Mouse (Mus musculus): Measurements from ENCODE around the gene Zbtb33. TPM values are rescaled to one million over a fixed set of nuclear protein-coding genes. Genes with fewer than 3 reads are reported as not detected.
"Not testable (repeated sequence)": the region's sequence is repeated elsewhere in the genome, so short reads cannot be mapped to it uniquely, and the experiment has no call there.

Gene Zbtb33
- polyA plus RNA-seq (2017; shearing (Covaris generic)), result 1 to 10 TPM; 1.4 to 1.9 (median 1.5) TPM

DNA sequence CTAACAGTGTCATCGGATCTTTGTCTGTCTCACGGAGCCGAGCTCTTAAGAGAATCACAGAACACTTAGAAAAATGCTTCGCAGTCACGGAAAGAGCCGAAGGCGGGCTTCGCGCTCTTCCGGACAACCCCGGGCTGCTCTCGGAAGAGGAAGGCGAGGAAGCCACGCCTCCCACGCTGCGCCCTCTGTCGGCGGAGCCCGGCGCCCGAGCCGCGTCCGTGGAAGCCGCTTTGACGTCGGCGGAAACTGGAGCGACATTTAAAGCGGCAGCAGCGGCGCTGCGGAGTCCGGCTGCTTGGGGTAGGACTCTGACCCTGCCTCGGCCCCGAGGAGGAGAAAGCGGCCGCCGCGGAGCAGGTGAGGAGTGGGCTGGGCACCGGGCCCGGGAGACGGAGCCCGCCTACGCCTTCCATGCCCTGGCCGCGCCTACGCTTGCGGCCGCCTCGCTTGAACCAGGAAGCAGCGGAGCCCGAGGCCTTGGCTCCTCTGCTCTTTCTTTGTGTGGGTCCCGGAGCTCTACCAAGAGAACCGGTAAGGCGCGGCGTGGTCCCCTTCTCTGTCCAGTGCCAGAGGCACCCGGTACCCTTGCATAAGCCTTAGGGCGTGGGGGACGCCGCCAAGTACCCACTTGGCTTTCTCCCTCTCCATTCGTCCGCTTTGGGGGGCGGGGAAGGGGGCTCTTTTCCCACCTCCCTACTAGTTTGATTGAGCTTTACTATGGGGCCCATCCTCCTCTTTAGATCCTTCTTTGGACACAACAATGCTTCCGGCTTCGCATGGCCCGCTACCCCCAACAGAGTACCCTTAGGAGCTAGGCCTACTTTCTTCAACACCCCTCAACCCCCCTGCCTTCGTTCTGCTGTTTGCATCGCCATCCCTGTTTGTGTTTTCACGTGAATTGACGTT, at the start of gene Zbtb33:
Gene Zbtb33, plus strand, starts transcription at position 242 of the 906 bp plus-strand sequence.
- peak; percentile 90 for ATAC-seq

DNA sequence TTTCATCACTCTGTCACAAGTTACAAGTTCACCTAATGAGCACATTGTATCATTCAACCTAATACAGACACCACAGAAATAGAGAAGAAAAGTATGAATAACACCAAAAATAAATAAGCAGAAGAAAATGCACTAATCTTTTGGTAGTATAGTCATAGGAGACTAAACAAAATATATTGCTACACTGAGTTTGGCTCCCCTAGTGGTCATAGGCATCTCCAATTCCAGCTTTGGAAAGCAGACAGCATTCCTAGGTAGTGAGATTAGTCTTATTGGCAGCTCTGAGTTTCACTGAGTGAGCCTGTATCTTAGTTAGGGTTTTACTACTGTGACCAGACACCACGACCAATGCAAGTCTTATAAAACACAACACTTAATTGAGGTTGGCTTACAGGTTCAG, 30.5 kb upstream of the Zbtb33 start:
- ATAC-seq, result no peak

DNA sequence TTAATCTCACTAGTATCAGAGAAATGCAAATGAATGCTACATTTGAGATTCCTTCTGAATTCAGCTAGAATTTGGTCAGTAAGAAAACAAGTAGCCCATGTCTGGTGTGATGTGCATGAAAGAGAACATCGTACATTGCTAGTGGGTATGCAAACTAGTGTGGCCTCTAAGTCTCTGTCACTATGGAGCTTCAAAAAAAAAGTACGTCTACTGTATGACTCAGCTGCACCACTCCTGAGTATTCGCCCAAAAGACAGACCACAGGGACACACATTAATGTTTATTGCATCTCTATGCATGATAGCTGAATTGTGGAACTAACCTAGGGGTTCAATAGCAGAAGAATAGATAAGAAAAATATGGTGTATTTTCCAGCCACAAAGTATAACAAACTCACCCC, 24.3 kb upstream of the Zbtb33 start:
- no peak for ATAC-seq

DNA sequence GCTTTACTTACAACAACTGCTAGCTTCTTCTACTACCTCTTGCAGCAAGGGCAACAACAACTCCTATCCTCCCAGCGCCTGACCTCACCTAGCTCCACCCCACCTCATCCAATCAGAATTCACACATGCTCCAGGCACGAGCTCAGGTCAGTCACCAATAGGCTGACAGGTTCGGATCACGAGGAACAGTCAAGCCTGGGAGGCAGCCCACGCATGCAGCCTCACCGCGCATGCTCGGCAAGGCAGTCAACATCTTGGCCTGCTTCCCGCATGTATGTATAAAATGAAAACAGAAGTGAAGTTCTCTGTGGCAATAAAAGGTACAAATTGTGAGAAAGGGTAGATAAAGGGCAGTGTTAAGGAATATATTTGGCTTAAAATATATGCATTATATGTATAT, 23.5 kb upstream of the Zbtb33 start:
- ATAC-seq, result no peak

DNA sequence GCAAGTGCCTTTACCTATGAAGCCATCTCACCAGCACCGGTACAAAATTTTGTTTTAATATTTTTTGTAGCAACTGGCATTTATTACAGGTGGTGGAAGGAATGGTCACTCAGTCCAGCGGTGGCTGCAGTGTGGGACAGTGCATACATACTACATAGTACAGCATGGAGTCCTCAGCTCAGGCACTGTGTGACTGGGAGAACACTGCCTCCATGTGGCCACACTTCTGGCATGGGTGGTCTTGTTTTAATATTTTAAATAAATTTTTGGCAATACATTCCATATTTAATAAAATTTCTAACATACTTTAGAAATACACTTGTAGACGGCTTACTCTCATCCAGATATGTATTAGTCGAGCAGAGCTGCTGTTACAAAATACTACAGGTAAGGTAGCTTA, 23.0 kb upstream of the Zbtb33 start:
- ATAC-seq, result no peak

DNA sequence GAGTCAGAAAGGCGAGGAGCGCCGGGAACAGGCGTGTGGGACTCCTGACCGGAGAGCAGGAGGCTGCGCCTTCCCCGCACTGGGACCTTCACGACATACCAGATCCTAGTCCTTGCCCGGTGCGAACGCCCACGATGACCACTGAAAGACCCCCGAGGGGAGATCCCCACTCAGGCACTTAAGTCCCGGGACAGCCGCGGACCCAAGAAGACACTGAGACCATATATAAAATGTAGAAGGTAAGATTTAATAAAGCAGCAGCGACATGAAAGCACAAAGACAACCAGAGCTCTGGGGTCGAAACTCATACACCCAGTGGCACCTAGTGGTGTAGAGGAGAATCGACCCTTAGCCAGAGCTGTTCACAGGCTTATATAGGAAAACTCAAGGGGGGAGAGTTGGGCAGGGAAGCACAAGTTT, 9.7 kb upstream of the Zbtb33 start:
- ATAC-seq, result not testable (repeated sequence)

DNA sequence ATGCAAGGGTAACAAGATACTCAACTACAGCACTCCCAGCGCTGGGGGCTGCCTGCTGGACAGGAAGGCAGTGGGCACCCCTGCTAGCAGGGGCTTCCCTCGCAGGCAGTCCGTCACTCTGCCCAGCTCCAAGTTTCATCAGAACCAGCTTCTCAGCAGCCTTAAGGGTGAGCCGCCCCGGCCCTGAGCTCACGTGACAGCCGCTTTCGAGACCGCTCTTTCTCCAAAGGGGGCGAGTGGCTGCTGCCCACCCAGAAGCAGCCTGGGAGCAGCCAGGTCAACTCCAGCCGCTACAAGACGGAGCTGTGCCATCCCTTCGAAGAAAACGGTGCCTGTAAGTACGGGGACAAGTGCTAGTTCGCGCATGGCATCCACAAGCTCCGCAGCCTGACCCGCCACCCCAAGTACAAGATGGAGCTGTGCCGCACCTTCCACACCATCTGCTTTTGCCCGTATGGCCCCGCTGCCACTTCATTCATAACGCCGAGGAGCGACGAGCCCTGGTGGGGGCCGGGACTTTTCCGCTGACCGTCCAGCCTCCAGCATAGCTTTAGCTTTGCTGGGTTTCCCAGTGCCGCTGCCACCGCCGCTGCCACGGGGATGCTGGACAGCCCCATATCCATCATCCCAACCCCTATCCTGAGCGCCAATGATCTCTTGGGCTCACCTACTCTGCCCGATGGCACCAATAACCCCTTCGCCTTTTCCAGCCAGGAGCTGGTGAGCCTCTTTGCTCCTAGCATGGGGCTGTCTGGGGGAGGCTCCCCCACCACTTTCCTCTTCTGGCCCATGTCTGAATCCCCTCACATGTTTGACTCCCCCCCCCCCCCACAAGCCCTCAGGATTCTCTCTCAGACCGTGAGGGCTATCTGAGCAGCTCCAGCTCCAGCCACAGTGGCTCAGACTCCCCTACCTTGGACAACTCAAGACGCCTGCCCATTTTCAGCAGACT, 8.7 kb upstream of the Zbtb33 start:
- peak; percentile 22 for ATAC-seq

GRCm38 (mm10) chrX:38181608-38182258, 7.9 kb upstream of the Zbtb33 start:
- peak; percentile 83 for ATAC-seq

GRCm38 (mm10) chrX:38185520-38185919, 4.1 kb upstream of the Zbtb33 start:
- no peak for ATAC-seq

- no peak for ATAC-seq
Observed at GRCm38 (mm10) chrX:38190458-38190764, 818 bp downstream of the Zbtb33 start.

- no peak for ATAC-seq
Observed at GRCm38 (mm10) chrX:38201816-38202215, 12.2 kb downstream of the Zbtb33 start.

DNA sequence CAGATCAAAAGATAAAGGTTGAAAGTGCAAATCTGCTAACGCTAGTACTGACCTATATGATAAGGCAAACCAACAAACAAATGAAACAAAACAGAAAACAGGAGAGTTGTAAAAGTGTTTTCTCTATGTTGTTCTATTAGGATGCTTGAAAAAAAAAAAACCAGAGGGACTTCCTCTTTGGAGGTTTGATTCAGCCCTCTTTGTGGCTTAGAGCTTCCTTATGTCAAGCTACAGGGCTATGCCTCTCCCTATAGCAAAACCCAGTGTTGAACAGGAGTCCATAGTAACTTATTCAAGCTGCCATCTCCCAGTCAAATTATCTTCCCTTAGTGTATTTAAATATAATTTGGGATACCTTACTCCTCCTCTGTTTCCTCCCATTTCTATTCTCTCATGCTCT, 17.8 kb downstream of the Zbtb33 start:
- ATAC-seq, result no peak

DNA sequence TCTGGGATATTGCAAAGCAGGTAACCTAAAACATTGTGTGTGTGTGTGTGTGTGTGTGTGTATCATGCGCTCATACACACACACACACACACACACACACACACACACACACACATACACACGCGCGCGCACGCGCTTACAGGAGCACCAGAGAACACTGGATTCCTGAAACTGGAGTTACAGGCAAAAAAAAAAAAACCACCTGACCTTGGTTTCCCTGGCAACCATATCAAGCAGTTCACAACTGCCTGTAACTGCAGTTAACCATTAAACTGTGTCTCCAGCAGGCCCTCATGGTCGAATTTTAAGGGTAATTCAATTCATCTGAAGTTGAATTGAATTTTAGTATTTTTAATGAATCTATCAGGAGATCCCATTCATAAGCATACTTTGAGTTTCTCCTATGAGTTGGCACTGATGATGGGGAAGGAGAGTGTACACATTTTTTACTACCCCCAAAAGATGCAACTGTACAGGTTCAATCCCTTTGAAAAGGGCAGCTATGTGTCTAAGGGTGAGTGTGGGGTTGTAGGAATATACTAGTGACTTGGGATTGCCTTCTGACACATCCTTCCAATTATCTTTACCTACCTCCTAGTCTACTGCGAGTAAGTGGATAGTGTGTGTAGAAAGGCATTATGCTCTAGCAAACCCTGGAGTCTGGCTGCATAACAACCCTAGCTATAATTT, 27.5 kb downstream of the Zbtb33 start:
- ATAC-seq, result no peak

DNA sequence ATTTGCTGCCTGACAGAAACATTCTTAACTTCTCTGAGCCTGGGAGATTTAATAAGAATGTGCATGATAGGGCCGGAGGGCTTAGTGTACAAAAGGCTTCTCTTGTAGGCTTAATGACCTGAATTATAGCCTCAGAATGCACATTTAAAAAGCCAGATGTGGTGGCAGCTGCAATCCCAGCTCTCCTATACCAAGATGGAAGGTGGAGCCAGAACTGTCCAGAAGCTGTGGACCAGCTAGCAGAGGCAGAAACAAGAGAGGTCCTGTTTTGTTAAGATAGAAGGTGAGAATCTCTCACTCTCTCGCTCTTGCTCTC, 28.0 kb downstream of the Zbtb33 start:
- ATAC-seq, result no peak

GRCm38 (mm10) chrX:38222757-38223156, 33.2 kb downstream of the Zbtb33 start:
- ATAC-seq, result no peak

GRCm38 (mm10) chrX:38229888-38230287, 40.3 kb downstream of the Zbtb33 start:
- ATAC-seq, result no peak

DNA sequence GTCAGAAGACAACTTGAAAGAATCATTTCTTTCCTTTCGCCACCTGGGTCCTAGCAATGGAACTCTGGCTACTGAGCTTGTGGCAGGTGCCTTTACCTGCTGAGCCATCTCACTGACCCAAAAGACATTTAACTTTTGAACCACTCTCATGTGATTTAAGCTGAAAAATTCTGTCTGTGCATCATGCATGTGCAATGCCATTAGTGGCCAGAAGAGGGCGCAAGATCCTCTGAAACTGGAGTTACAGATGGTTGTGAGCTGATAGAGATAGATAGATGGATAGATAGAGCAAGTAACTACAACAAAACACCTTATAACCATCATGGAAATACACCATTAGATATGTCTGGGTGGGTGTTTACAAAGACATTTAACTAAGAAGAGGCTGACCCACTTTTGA, 48.1 kb downstream of the Zbtb33 start:
- no peak for ATAC-seq

Other genes with a start within 250 kb of the Zbtb33 start
- gene Btg1-ps1, start 171.0 kb upstream of the Zbtb33 start, polyA plus RNA-seq (2017; shearing (Covaris generic)), result not detected
- not detected for gene Btg1-ps2, start 146.7 kb upstream of the Zbtb33 start, polyA plus RNA-seq (2017; shearing (Covaris generic))
- gene Rhox10, start 123.3 kb upstream of the Zbtb33 start, polyA plus RNA-seq (2017; shearing (Covaris generic)), result not detected
- gene Rhox11, start 104.7 kb upstream of the Zbtb33 start, polyA plus RNA-seq (2017; shearing (Covaris generic)), result not detected
- gene Rhox12, start 78.9 kb upstream of the Zbtb33 start, polyA plus RNA-seq (2017; shearing (Covaris generic)), result not detected
- gene Rhox13, start 68.6 kb upstream of the Zbtb33 start, polyA plus RNA-seq (2017; shearing (Covaris generic)), result not detected
- gene Tmem255a, start 62.6 kb downstream of the Zbtb33 start, polyA plus RNA-seq (2017; shearing (Covaris generic)), result 1 to 10 TPM; 3.2 to 5.9 (median 5.8) TPM
- not detected for gene Atp1b4, start 126.4 kb downstream of the Zbtb33 start, polyA plus RNA-seq (2017; shearing (Covaris generic))

Data from inflammation-experienced regulatory T-cells, adult 6 months (primary cell).